In genomic region chr2:168423551-168423950, GRCm38 (mm10) we compare ENCODE assay signal across 10 mouse cellular contexts.
A peak's percentile ranks its signal among the peaks of the same experiment; 100 is the strongest.
DNase-seq lines count a peak whose midpoint lies in the region; ATAC-seq and TF ChIP-seq lines count a peak whose summit lies in the region.
"Had no signal": no experiment of that assay in that cellular context is flagged by ENCODE, and none has a peak within 500 bp of the region (broad histone marks: within the 10 kb centered on the region; RNA-seq: fewer than 3 reads in every experiment).

No protein-coding gene starts in this region.

- TF ChIP-seq EP300 in liver, embryonic 14.5 days (IDR thresholded peaks at IDR 0.05; ENCODE audit: low read depth): no peak

- no peak overlapping the region for H3K4me3 ChIP-seq in gastrocnemius, adult 2 months
- no peak overlapping the region for H3K4me3 ChIP-seq in liver, embryonic 14.5 days (ENCODE audit: insufficient read depth in 1 of 2, low read depth in 2 of 2, low read length in 2 of 2)
- H3K4me3 ChIP-seq in liver, embryonic 11.5 days (ENCODE audit: low read depth, low read length): no peak overlapping the region
- H3K4me3 ChIP-seq in cortical plate, adult 2 months (ENCODE audit: insufficient read depth, low read length): no peak overlapping the region
- H3K4me3 ChIP-seq in midbrain, postnatal 0 days (ENCODE audit: low read depth, low read length): no peak overlapping the region
- H3K4me3 ChIP-seq: heart, embryonic 15.5 days; myocyte had no signal

- no peak overlapping the region for H3K27ac ChIP-seq in gastrocnemius, adult 2 months
- no peak overlapping the region for H3K27ac ChIP-seq in liver, embryonic 14.5 days
- H3K27ac ChIP-seq in liver, embryonic 11.5 days (ENCODE audit: low read depth, low read length): no peak overlapping the region
- H3K27ac ChIP-seq in cortical plate, adult 2 months (ENCODE audit: insufficient read depth, low read length): no peak overlapping the region
- H3K27ac ChIP-seq in midbrain, postnatal 0 days (ENCODE audit: low read depth, low read length): no peak overlapping the region
- H3K27ac ChIP-seq: heart, embryonic 15.5 days had no signal

- no peak overlapping the region for H3K4me2 ChIP-seq in liver, embryonic 14.5 days (ENCODE audit: low read depth)
- H3K4me2 ChIP-seq in liver, embryonic 11.5 days: no peak overlapping the region
- no peak overlapping the region for H3K4me2 ChIP-seq in midbrain, postnatal 0 days (ENCODE audit: low read depth, low read length, poor library complexity, severe bottlenecking)
- H3K4me2 ChIP-seq: heart, embryonic 15.5 days had no signal

- H3K9me3 ChIP-seq in liver, embryonic 14.5 days (ENCODE audit: control insufficient read depth, low read length): no peaks in the 10 kb centered on the region
- H3K9me3 ChIP-seq in liver, embryonic 11.5 days (ENCODE audit: control insufficient read depth, low read length): no peaks in the 10 kb centered on the region; the same call in 1 of the 2 replicates
- no peaks in the 10 kb centered on the region for H3K9me3 ChIP-seq in midbrain, postnatal 0 days (ENCODE audit: low read length)
- H3K9me3 ChIP-seq: heart, embryonic 15.5 days had no signal

- no peak for DNase-seq in gastrocnemius, adult 2 months
- no peak for DNase-seq in gastrocnemius, adult 8-10 months (ENCODE audit: low spot score in 2 of 2)
- DNase-seq in liver, embryonic 14.5 days (ENCODE audit: low read depth in 3 of 3, low spot score in 3 of 3): no peak
- no peak for DNase-seq in liver, embryonic 11.5 days (ENCODE audit: low spot score)
- DNase-seq in midbrain, postnatal 0 days (ENCODE audit: low spot score): peak; percentile 76
- DNase-seq in yolk sac, embryonic 10.5 days (ENCODE audit: low spot score): no peak
- DNase-seq in gastrocnemius, postnatal 25 days: no peak

- H3K36me3 ChIP-seq in liver, embryonic 14.5 days (replicated peaks; ENCODE audit: control insufficient read depth, insufficient read depth, low read depth): no peaks in the 10 kb centered on the region
- H3K36me3 ChIP-seq in liver, embryonic 11.5 days (ENCODE audit: control insufficient read depth, insufficient read depth, low read length): no peaks in the 10 kb centered on the region
- no peaks in the 10 kb centered on the region for H3K36me3 ChIP-seq in midbrain, postnatal 0 days (ENCODE audit: insufficient read depth, low read length)
- H3K36me3 ChIP-seq: heart, embryonic 15.5 days had no signal

- intact Hi-C loops in gastrocnemius, adult 2 months (cut with DNase I): no loop called here

- H3K4me1 ChIP-seq in liver, embryonic 14.5 days (replicated peaks; ENCODE audit: control insufficient read depth in 2 of 2, insufficient read depth in 2 of 2, low read length in 1 of 2): no peaks in the 10 kb centered on the region
- H3K4me1 ChIP-seq in liver, embryonic 11.5 days (replicated peaks; ENCODE audit: control insufficient read depth, insufficient read depth, low read length): no peaks in the 10 kb centered on the region
- peaks cover 4% of the 10 kb centered on the region; the same call in 1 of the 2 replicates for H3K4me1 ChIP-seq in cortical plate, adult 2 months (ENCODE audit: control insufficient read depth, insufficient read depth, low read length)
- H3K4me1 ChIP-seq in midbrain, postnatal 0 days (ENCODE audit: insufficient read depth, low read length): 0 out of 2 replicates have a peak, but pooled peaks cover 4% of the 10 kb centered on the region
- H3K4me1 ChIP-seq: heart, embryonic 15.5 days had no signal

- peak; percentile 47 for TF ChIP-seq CTCF in gastrocnemius, adult 2 months (IDR thresholded peaks at IDR 0.05)
- peak; percentile 22 for TF ChIP-seq CTCF in liver, embryonic 14.5 days (IDR thresholded peaks at IDR 0.05; ENCODE audit: low read depth)
- peak; percentile 43; the same call in 1 of the 2 replicates for TF ChIP-seq CTCF in cortical plate, adult 2 months (IDR thresholded peaks at IDR 0.05; ENCODE audit: extremely low read depth, insufficient read depth, low read length)
- peak; percentile 68 for TF ChIP-seq CTCF in midbrain, postnatal 0 days (IDR thresholded peaks at IDR 0.05)

- ATAC-seq in liver, embryonic 14.5 days (ENCODE audit: insufficient read depth): no peak
- no peak for ATAC-seq in liver, embryonic 11.5 days (replicated peaks; ENCODE audit: low FRiP score)
- ATAC-seq in midbrain, postnatal 0 days (ENCODE audit: low FRiP score): 0 out of 2 replicates have a peak, but pooled peaks have one; percentile 34

- no peak overlapping the region for H3K9ac ChIP-seq in liver, embryonic 14.5 days (replicated peaks)
- H3K9ac ChIP-seq in liver, embryonic 11.5 days (ENCODE audit: low read depth, low read length): no peak overlapping the region
- no peak overlapping the region for H3K9ac ChIP-seq in midbrain, postnatal 0 days (replicated peaks; ENCODE audit: low read length, poor library complexity, severe bottlenecking)
- H3K9ac ChIP-seq: heart, embryonic 15.5 days had no signal

- TF ChIP-seq POLR2A in cortical plate, adult 2 months (IDR thresholded peaks at IDR 0.05; ENCODE audit: extremely low read depth, insufficient read depth, low read length): no peak

- H3K27me3 ChIP-seq in liver, embryonic 14.5 days (ENCODE audit: control insufficient read depth, insufficient read depth, low read length): no peaks in the 10 kb centered on the region
- no peaks in the 10 kb centered on the region; the same call in 1 of the 2 replicates for H3K27me3 ChIP-seq in liver, embryonic 11.5 days (replicated peaks; ENCODE audit: control insufficient read depth, insufficient read depth, low read length)
- no peaks in the 10 kb centered on the region for H3K27me3 ChIP-seq in midbrain, postnatal 0 days (ENCODE audit: insufficient read depth, low read length)

- 53% methylated on average over 6 of the region's 6 CpGs for WGBS in liver, embryonic 14.5 days (ENCODE audit: insufficient replicate concordance)
- 59% methylated on average over 6 of the region's 6 CpGs for WGBS in liver, embryonic 11.5 days
- 47% methylated on average over 6 of the region's 6 CpGs for WGBS in midbrain, postnatal 0 days
